Comparison of ENCODE assay signal across 8 mouse cellular contexts in genomic region chr11:90697480-90698240, GRCm38 (mm10). TPM values are rescaled to one million over a fixed set of nuclear protein-coding genes. Genes with fewer than 3 reads are reported as not detected.
A peak's percentile ranks its signal among the peaks of the same experiment; 100 is the strongest.
DNase-seq lines count a peak whose midpoint lies in the region; ATAC-seq and TF ChIP-seq lines count a peak whose summit lies in the region.

No protein-coding gene starts in this region.

- TF ChIP-seq CTCF in hindbrain, postnatal 0 days (IDR thresholded peaks at IDR 0.05; ENCODE audit: low read depth) = peak; percentile 93

- H3K36me3 ChIP-seq in hindbrain, postnatal 0 days (ENCODE audit: insufficient read depth, low read length) = no peaks in the 10 kb centered on the region

- 21% methylated on average over 10 of the region's 10 CpGs for WGBS in hindbrain, postnatal 0 days

- no peaks in the 10 kb centered on the region for H3K27me3 ChIP-seq in hindbrain, postnatal 0 days (ENCODE audit: insufficient read depth, low read length)

- ATAC-seq in hindbrain, postnatal 0 days = peak; percentile 88
- ATAC-seq in monocyte, adult 5-6 weeks (replicated peaks; ENCODE audit: insufficient number of reproducible peaks, low FRiP score, low TSS enrichment, poor library complexity, severe bottlenecking) = no peak

- no peaks in the 10 kb centered on the region for H3K4me1 ChIP-seq in hindbrain, postnatal 0 days (ENCODE audit: insufficient read depth, low read length)

- peak; percentile 88 for DNase-seq in adipocyte (ENCODE audit: low spot score)
- peak; percentile 87 to 94 for DNase-seq in cerebellum, postnatal 14 days
- DNase-seq in frontal cortex, postnatal 10 days (ENCODE audit: low spot score in 2 of 2) = peak; percentile 52 to 75
- peak; percentile 96 for DNase-seq in hindbrain, postnatal 0 days (ENCODE audit: low spot score)
- peak; percentile 76 to 82 for DNase-seq in left cerebral cortex, adult 18-20 months (ENCODE audit: low spot score in 2 of 2)
- DNase-seq in lung, postnatal 4 days = peak; percentile 66 to 74
- DNase-seq in right cerebral cortex, adult 2 months (ENCODE audit: low spot score in 2 of 2) = peak; percentile 62 to 79

- H3K4me2 ChIP-seq in hindbrain, postnatal 0 days (ENCODE audit: low read depth, low read length) = peak overlapping the region; percentile 47

- no peak overlapping the region for H3K9ac ChIP-seq in hindbrain, postnatal 0 days (replicated peaks; ENCODE audit: low read length)

- no peaks in the 10 kb centered on the region for H3K9me3 ChIP-seq in hindbrain, postnatal 0 days (ENCODE audit: low read length)

- peak overlapping the region; percentile 15 for H3K4me3 ChIP-seq in hindbrain, postnatal 0 days (ENCODE audit: low read length)

- H3K27ac ChIP-seq in hindbrain, postnatal 0 days = no peak overlapping the region

RNA-seq across cellular contexts. Expression of gene Tom1l1, which starts 9.5 kb away (rescaled TPM):
- 14.5 and 20.7 TPM in 2 replicates for total RNA-seq in hindbrain, postnatal 0 days (2014; rRNA removed)
- 26.7 and 28.8 TPM in 2 replicates for polyA plus RNA-seq in hindbrain, postnatal 0 days (2015; fragmentation: Nextera tagmentation; extraction: Ambion mirVana)
- 10 to 100 TPM; 27.5 to 32.3 TPM for total RNA-seq in left cerebral cortex, adult 18-20 months (2021)
- 0.48 to 0.78 TPM (median 0.75 TPM) in 3 replicates for total RNA-seq in monocyte, adult 5-6 weeks (2017)

RNA-seq across cellular contexts. Expression of gene Cox11, which starts 59.7 kb away (rescaled TPM):
- total RNA-seq in hindbrain, postnatal 0 days (2014; rRNA removed) = 22.9 and 40.1 TPM in 2 replicates
- 37.1 and 40.3 TPM in 2 replicates for polyA plus RNA-seq in hindbrain, postnatal 0 days (2015; fragmentation: Nextera tagmentation; extraction: Ambion mirVana)
- 10 to 100 TPM; 26.4 to 30.5 TPM for total RNA-seq in left cerebral cortex, adult 18-20 months (2021)
- total RNA-seq in monocyte, adult 5-6 weeks (2017) = 14.8 to 28.6 TPM (median 18.6 TPM) in 3 replicates

RNA-seq across cellular contexts. Expression of gene Stxbp4, which starts 59.8 kb away (rescaled TPM):
- total RNA-seq in hindbrain, postnatal 0 days (2014; rRNA removed) = 9.1 and 15.2 TPM in 2 replicates
- 9.9 and 11.0 TPM in 2 replicates for polyA plus RNA-seq in hindbrain, postnatal 0 days (2015; fragmentation: Nextera tagmentation; extraction: Ambion mirVana)
- 10 to 100 TPM; 10.6 to 11.4 TPM for total RNA-seq in left cerebral cortex, adult 18-20 months (2021)
- total RNA-seq in monocyte, adult 5-6 weeks (2017) = 1.3 to 3.0 TPM (median 1.9 TPM) in 3 replicates
